Mouse (Mus musculus): ENCODE data around the gene Vmn1r218. TPM values are rescaled to one million over a fixed set of nuclear protein-coding genes. Genes with fewer than 3 reads are reported as not detected.

Gene Vmn1r218
- not detected in 2 replicates for polyA plus RNA-seq (2012; rRNA removed)

GRCm38 (mm10) chr13:23133099-23133498 lies at the start of gene Vmn1r218:
Gene Vmn1r218 (plus strand): TSS chr13:23133155.

GRCm38 (mm10) chr13:23118126-23118525 lies 14.8 kb upstream of the Vmn1r218 start, which contains the start of gene Vmn1r217:
Gene Vmn1r217 (minus strand): TSS chr13:23118226.

GRCm38 (mm10) chr13:23159012-23159411 lies 26.1 kb downstream of the Vmn1r218 start, which contains the start of gene Vmn1r219:
Gene Vmn1r219 (plus strand): TSS chr13:23159312.

GRCm38 (mm10) chr13:23187875-23188274 lies 54.9 kb downstream of the Vmn1r218 start, which contains the start of gene Vmn1r220:
Gene Vmn1r220 (minus strand): TSS chr13:23187975.

Other genes starting within 250 kb of the Vmn1r218 start
- not detected in 2 replicates for gene Vmn1r212, start 248.9 kb upstream of the Vmn1r218 start, polyA plus RNA-seq (2012; rRNA removed)
- not detected in 2 replicates for gene Vmn1r213, start 125.5 kb upstream of the Vmn1r218 start, polyA plus RNA-seq (2012; rRNA removed)
- not detected in 2 replicates for gene Vmn1r214, start 102.7 kb upstream of the Vmn1r218 start, polyA plus RNA-seq (2012; rRNA removed)
- gene Vmn1r215, start 65.1 kb upstream of the Vmn1r218 start, polyA plus RNA-seq (2012; rRNA removed), result not detected in 2 replicates
- gene Vmn1r217, start 14.9 kb upstream of the Vmn1r218 start, polyA plus RNA-seq (2012; rRNA removed), result not detected in 2 replicates
- gene Vmn1r219, start 26.2 kb downstream of the Vmn1r218 start, polyA plus RNA-seq (2012; rRNA removed), result not detected in 2 replicates
- not detected in 2 replicates for gene Vmn1r220, start 54.8 kb downstream of the Vmn1r218 start, polyA plus RNA-seq (2012; rRNA removed)
- not detected in 2 replicates for gene Vmn1r221, start 81.0 kb downstream of the Vmn1r218 start, polyA plus RNA-seq (2012; rRNA removed)
- not detected in 2 replicates for gene Vmn1r222, start 102.8 kb downstream of the Vmn1r218 start, polyA plus RNA-seq (2012; rRNA removed)
- gene Vmn1r223, start 114.0 kb downstream of the Vmn1r218 start, polyA plus RNA-seq (2012; rRNA removed), result not detected in 2 replicates
- 0.49 and 0.74 TPM in 2 replicates for gene Zfp322a, start 236.1 kb downstream of the Vmn1r218 start, polyA plus RNA-seq (2012; rRNA removed)